Mouse (Mus musculus) heart, postnatal 10 days (tissue): ENCODE results near the gene Arl13b. TPM values are rescaled to one million over a fixed set of nuclear protein-coding genes. Genes with fewer than 3 reads are reported as not detected.

Experiments used
- DNase-seq, 2 experiments: peaks; one replicate each; pipeline ENCODE4 v3.0.0; 2021
- intact Hi-C: fragments of 180-260 bp; cut with DNase I; formaldehyde crosslinking; loops from one replicate; pipeline ENCODE4 v1.15.1; 2025
- total RNA-seq, 2 experiments: library from RNA; stranded (reverse); gene quantifications; 2 replicates each; pipeline ENCODE4 v1.2.3; 2021

Gene Arl13b
- 10 to 100 TPM in 1 of 2 experiments, 1 to 10 TPM in 1; 9.8 to 11.3 TPM for total RNA-seq

GRCm38 (mm10) chr16:62846498-62847312 lies at the start of gene Arl13b:
Gene Arl13b (minus strand): TSS chr16:62847040.
- intact Hi-C loops = no loop called here
- peak; percentile 97 for DNase-seq

- no peak for DNase-seq
- intact Hi-C loops = no loop called here
Measured at GRCm38 (mm10) chr16:62895824-62896223, 49.0 kb upstream of the Arl13b start.

GRCm38 (mm10) chr16:62874065-62874464 lies 27.2 kb upstream of the Arl13b start:
- no peak for DNase-seq
- intact Hi-C loops = no loop called here

GRCm38 (mm10) chr16:62873180-62873579 lies 26.3 kb upstream of the Arl13b start:
- intact Hi-C loops = no loop called here
- no peak for DNase-seq

GRCm38 (mm10) chr16:62872688-62873117 lies 25.9 kb upstream of the Arl13b start:
- no peak for DNase-seq
- intact Hi-C loops = no loop called here

- intact Hi-C loops = no loop called here
- no peak for DNase-seq
Measured at GRCm38 (mm10) chr16:62861455-62861854, 14.6 kb upstream of the Arl13b start.

GRCm38 (mm10) chr16:62860140-62860539 lies 13.3 kb upstream of the Arl13b start:
- intact Hi-C loops = no loop called here
- DNase-seq = no peak

- intact Hi-C loops = no loop called here
Measured at GRCm38 (mm10) chr16:62858018-62858417, 11.2 kb upstream of the Arl13b start.

GRCm38 (mm10) chr16:62857498-62857897 lies 10.7 kb upstream of the Arl13b start:
- intact Hi-C loops = no loop called here

More at GRCm38 (mm10) chr16:62858018-62858417, 11.2 kb upstream of the Arl13b start:
- peak; percentile 8 to 23 for DNase-seq

GRCm38 (mm10) chr16:62856273-62856672 lies 9.4 kb upstream of the Arl13b start:
- intact Hi-C loops = no loop called here

More at GRCm38 (mm10) chr16:62857498-62857897, 10.7 kb upstream of the Arl13b start:
- DNase-seq = no peak

GRCm38 (mm10) chr16:62855385-62855784 lies 8.5 kb upstream of the Arl13b start:
- intact Hi-C loops = loop anchor here (2.0 kb wide), 1 partner anchor 71 kb away; no protein-coding TSS in a partner anchor
- DNase-seq = no peak

More at GRCm38 (mm10) chr16:62856273-62856672, 9.4 kb upstream of the Arl13b start:
- DNase-seq = no peak

- intact Hi-C loops = loop anchor here (2.0 to 5.0 kb wide), 2 partner anchors 70 to 1998 kb away; partner anchors contain the start of genes Cggbp1 and Zfp654
- DNase-seq = peak; percentile 75 to 78
Measured at GRCm38 (mm10) chr16:62854191-62855068, 7.6 kb upstream of the Arl13b start, which contains the start of gene Pros1. Gene Pros1 (plus strand): TSS chr16:62854307.

- intact Hi-C loops = loop anchor here (2.0 to 5.0 kb wide), 2 partner anchors 69 to 1999 kb away; partner anchors contain the start of genes Cggbp1 and Zfp654
- no peak for DNase-seq
Measured at GRCm38 (mm10) chr16:62853611-62854126, 6.8 kb upstream of the Arl13b start.

GRCm38 (mm10) chr16:62852464-62853252 lies 5.8 kb upstream of the Arl13b start:
- DNase-seq = no peak
- intact Hi-C loops = loop anchor here (5.0 kb wide), 1 partner anchor 2000 kb away; the partner anchor contains the start of genes Cggbp1 and Zfp654

- intact Hi-C loops = no loop called here
- DNase-seq = no peak
Measured at GRCm38 (mm10) chr16:62845341-62845740, 1.5 kb downstream of the Arl13b start.

- intact Hi-C loops = no loop called here
- DNase-seq = no peak
Measured at GRCm38 (mm10) chr16:62834016-62834735, 12.7 kb downstream of the Arl13b start.

- intact Hi-C loops = no loop called here
- DNase-seq = peak; percentile 48 to 57
Measured at GRCm38 (mm10) chr16:62832481-62832880, 14.4 kb downstream of the Arl13b start.

GRCm38 (mm10) chr16:62832027-62832426 lies 14.8 kb downstream of the Arl13b start:
- intact Hi-C loops = no loop called here
- DNase-seq = no peak
